Mouse (Mus musculus) embryonic facial prominence, embryonic 14.5 days (tissue): ENCODE data around the gene Fbxo42. TPM values are rescaled to one million over a fixed set of nuclear protein-coding genes. Genes with fewer than 3 reads are reported as not detected.

ENCODE experiments used
- ATAC-seq: fragments of 200-750 bp; cut with Nextera tagmentation; 2 replicates; pipeline ENCODE4 v1.8.0; 2017; ENCODE audit warnings: low read depth, moderate number of reproducible peaks, moderate TSS enrichment
- DNase-seq: peaks from one replicate; pipeline ENCODE4 v3.0.0-alpha.2; 2015; ENCODE audit warnings: low spot score
- H3K27ac ChIP-seq: fragments of 300-500 bp; sonication (generic); replicated peaks from 2 replicates; pipeline ENCODE4 v1.5.1; 2014; ENCODE audit warnings: low read depth, mild to moderate bottlenecking, low read length, moderate library complexity
- H3K27me3 ChIP-seq: fragments of 300-500 bp; sonication (generic); replicated peaks from 2 replicates; pipeline ENCODE4 v1.6.1; 2014; ENCODE audit warnings: low read length; ENCODE audit not compliant: control insufficient read depth, insufficient read depth
- H3K36me3 ChIP-seq: fragments of 300-500 bp; sonication (generic); 2 replicates; pipeline ENCODE4 v1.6.1; 2014; ENCODE audit warnings: low read length, mixed read lengths; ENCODE audit not compliant: control insufficient read depth, insufficient read depth
- H3K4me1 ChIP-seq: fragments of 300-500 bp; sonication (generic); 2 replicates; pipeline ENCODE4 v1.6.1; 2014; ENCODE audit warnings: antibody characterized with exemption, low read length; ENCODE audit not compliant: control insufficient read depth, insufficient read depth
- H3K4me2 ChIP-seq: fragments of 300-500 bp; sonication (generic); 2 replicates; pipeline ENCODE4 v1.6.1; 2014; ENCODE audit warnings: low read depth, mild to moderate bottlenecking, low read length, moderate library complexity, mixed read lengths
- H3K4me3 ChIP-seq: fragments of 300-500 bp; sonication (generic); 2 replicates; pipeline ENCODE4 v1.5.1; 2014; ENCODE audit warnings: low read depth, mild to moderate bottlenecking, low read length
- H3K9ac ChIP-seq: fragments of 300-500 bp; sonication (generic); 2 replicates; pipeline ENCODE4 v1.6.1; 2014; ENCODE audit warnings: low read depth, mild to moderate bottlenecking, low read length, moderate library complexity, mixed read lengths
- H3K9me3 ChIP-seq: fragments of 300-500 bp; sonication (generic); 2 replicates; pipeline ENCODE4 v1.6.1; 2016; ENCODE audit warnings: low read length; ENCODE audit not compliant: control insufficient read depth
- WGBS: fragments of 180-500 bp; shearing (Covaris S2); extraction: QIAGEN DNeasy Blood & Tissue Kit; methylation state at CpG from one replicate; pipeline ENCODE4 v1.1.7; 2014; 5-methylcytosine and 5-hydroxymethylcytosine counted together
- polyA plus RNA-seq: library from polyadenylated mRNA; unstranded; fragments of >200 nt; fragmentation: Nextera tagmentation; extraction: Ambion mirVana; gene quantifications from 2 replicates; pipeline ENCODE4 v1.2.1, GENCODE M21; 2014

Fbxo42 gene
- polyA plus RNA-seq, 1 experiment from 2014 or later = 22.7 TPM

- Histone ChIP-seq H3K9me3 (peaks cover 8% of the 10 kb centered on the region), H3K27me3 (no peaks in the 10 kb centered on the region), H3K27ac (no peak overlapping the region; the same call in 1 of the 2 replicates), H3K9ac (no peak overlapping the region), H3K4me2 (no peak overlapping the region), H3K4me3 (no peak overlapping the region), H3K36me3 (peaks cover 89% of the 10 kb centered on the region), H3K4me1 (no peaks in the 10 kb centered on the region)
- DNase-seq = no peak
- no peak for ATAC-seq
- 81% methylated on average over 6 of the region's 6 CpGs for WGBS
Observed at GRCm38 (mm10) chr4:141114521-141114981, 33.2 kb upstream of the Fbxo42 start.

GRCm38 (mm10) chr4:141115398-141115797 lies 32.3 kb upstream of the Fbxo42 start:
- H3K4me1 ChIP-seq = no peaks in the 10 kb centered on the region
- H3K36me3 ChIP-seq = peaks cover 83% of the 10 kb centered on the region
- H3K4me2 ChIP-seq = no peak overlapping the region
- H3K9ac ChIP-seq = no peak overlapping the region
- ATAC-seq (no peak), DNase-seq (no peak)
- peaks cover 4% of the 10 kb centered on the region for H3K9me3 ChIP-seq
- H3K4me3 ChIP-seq = no peak overlapping the region
- WGBS = 90% methylated on average over 8 of the region's 8 CpGs
- H3K27ac ChIP-seq = no peak overlapping the region
- H3K27me3 ChIP-seq = no peaks in the 10 kb centered on the region

DNA sequence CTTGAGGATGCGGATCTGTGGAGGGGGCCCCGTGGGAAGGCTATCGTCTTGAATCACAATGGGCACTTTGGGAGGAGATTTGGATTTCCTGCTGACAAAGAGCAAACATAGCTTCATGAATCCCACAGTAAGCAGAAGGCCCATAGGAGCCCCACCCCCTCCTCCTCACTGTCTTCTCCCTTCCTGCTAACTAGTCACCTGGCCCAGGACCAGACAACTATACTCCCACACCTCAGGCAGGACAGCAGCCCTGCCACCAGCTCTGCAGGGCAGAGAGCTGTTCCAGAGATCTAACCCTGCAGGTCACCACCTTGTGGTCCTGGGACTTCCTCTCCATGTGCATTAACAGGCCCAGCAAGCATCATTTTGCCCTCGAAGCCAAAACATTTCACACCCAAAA lies 29.0 kb upstream of the Fbxo42 start:
- DNase-seq = no peak
- Histone ChIP-seq H3K4me2 (no peak overlapping the region), H3K9ac (no peak overlapping the region), H3K36me3 (peaks cover 50% of the 10 kb centered on the region), H3K27ac (no peak overlapping the region), H3K9me3 (no peaks in the 10 kb centered on the region), H3K4me1 (no peaks in the 10 kb centered on the region), H3K4me3 (no peak overlapping the region), H3K27me3 (no peaks in the 10 kb centered on the region)
- WGBS = 64% methylated on average over 4 of the region's 4 CpGs
- no peak for ATAC-seq

GRCm38 (mm10) chr4:141120700-141121099 lies 27.0 kb upstream of the Fbxo42 start:
- Histone ChIP-seq H3K9ac (no peak overlapping the region), H3K36me3 (peaks cover 32% of the 10 kb centered on the region)
- ATAC-seq = peak; percentile 69

GRCm38 (mm10) chr4:141122663-141123062 lies 25.1 kb upstream of the Fbxo42 start:
- no peak for ATAC-seq
- Histone ChIP-seq H3K9me3 (no peaks in the 10 kb centered on the region), H3K4me2 (no peak overlapping the region), H3K27me3 (no peaks in the 10 kb centered on the region), H3K9ac (no peak overlapping the region), H3K4me3 (no peak overlapping the region), H3K27ac (no peak overlapping the region), H3K4me1 (no peaks in the 10 kb centered on the region), H3K36me3 (peaks cover 12% of the 10 kb centered on the region)
- WGBS = 73% methylated on average over 7 of the region's 7 CpGs
- DNase-seq = no peak

More at GRCm38 (mm10) chr4:141120700-141121099, 27.0 kb upstream of the Fbxo42 start:
- no peaks in the 10 kb centered on the region for H3K4me1 ChIP-seq
- H3K4me2 ChIP-seq = no peak overlapping the region
- H3K4me3 ChIP-seq = no peak overlapping the region
- no peaks in the 10 kb centered on the region for H3K9me3 ChIP-seq
- H3K27me3 ChIP-seq = no peaks in the 10 kb centered on the region
- DNase-seq = peak; percentile 79
- H3K27ac ChIP-seq = no peak overlapping the region
- WGBS = 25% methylated on average over 11 of the region's 11 CpGs

DNA sequence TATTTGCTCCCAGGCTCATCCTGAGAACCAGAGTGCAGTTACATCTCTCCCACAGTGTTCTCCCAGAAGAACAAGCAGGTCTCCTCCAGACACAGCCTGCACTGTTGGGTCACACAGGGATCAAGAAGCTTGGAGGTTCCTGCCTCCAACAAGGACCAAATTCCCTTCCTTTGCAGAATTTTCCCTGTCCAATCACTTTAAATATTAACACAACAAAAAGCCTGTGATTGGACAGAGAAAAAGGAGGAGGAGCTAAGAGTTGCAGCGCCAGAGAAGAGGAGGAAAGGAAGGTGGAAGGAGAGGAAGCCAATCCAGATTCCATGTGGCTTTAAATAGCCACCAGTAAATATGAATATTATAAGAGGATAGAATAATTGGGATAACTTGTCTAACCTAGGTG lies 24.6 kb upstream of the Fbxo42 start:
- Histone ChIP-seq H3K4me1 (no peaks in the 10 kb centered on the region), H3K4me2 (no peak overlapping the region), H3K27me3 (no peaks in the 10 kb centered on the region), H3K4me3 (no peak overlapping the region), H3K36me3 (peaks cover 8% of the 10 kb centered on the region), H3K9ac (no peak overlapping the region), H3K9me3 (no peaks in the 10 kb centered on the region), H3K27ac (no peak overlapping the region)
- DNase-seq = no peak
- 20% methylated on average over 1 of the region's 1 CpGs for WGBS
- ATAC-seq = no peak

GRCm38 (mm10) chr4:141129190-141129710 lies 18.5 kb upstream of the Fbxo42 start:
- WGBS = 35% methylated on average over 6 of the region's 6 CpGs

GRCm38 (mm10) chr4:141130704-141131342 lies 16.9 kb upstream of the Fbxo42 start:
- no peak overlapping the region for H3K4me3 ChIP-seq
- peaks cover 37% of the 10 kb centered on the region for H3K4me1 ChIP-seq
- no peak overlapping the region for H3K4me2 ChIP-seq
- peak overlapping the region; percentile 69; the same call in 1 of the 2 replicates for H3K27ac ChIP-seq
- H3K27me3 ChIP-seq = no peaks in the 10 kb centered on the region
- H3K9ac ChIP-seq = no peak overlapping the region
- no peaks in the 10 kb centered on the region for H3K9me3 ChIP-seq
- no peaks in the 10 kb centered on the region for H3K36me3 ChIP-seq
- 67% methylated on average over 6 of the region's 6 CpGs for WGBS
- no peak for DNase-seq
- ATAC-seq = 0 out of 2 replicates have a peak, but pooled peaks have one; percentile 6

More at GRCm38 (mm10) chr4:141129190-141129710, 18.5 kb upstream of the Fbxo42 start:
- no peak overlapping the region for H3K4me3 ChIP-seq
- no peak overlapping the region for H3K27ac ChIP-seq
- H3K4me2 ChIP-seq = no peak overlapping the region
- no peaks in the 10 kb centered on the region for H3K27me3 ChIP-seq
- peak; percentile 69 for DNase-seq
- peaks cover 26% of the 10 kb centered on the region for H3K4me1 ChIP-seq
- 0 out of 2 replicates have a peak, but pooled peaks have one; percentile 31 for ATAC-seq
- H3K9ac ChIP-seq = no peak overlapping the region
- H3K9me3 ChIP-seq = no peaks in the 10 kb centered on the region
- no peaks in the 10 kb centered on the region for H3K36me3 ChIP-seq
